Mouse (Mus musculus) CH12.LX (cell line): ENCODE results near the gene Spi1. TPM values are rescaled to one million over a fixed set of nuclear protein-coding genes. Genes with fewer than 3 reads are reported as not detected.

ENCODE experiments used
- DNase-seq: peaks from one replicate; pipeline ENCODE4 v3.0.0-alpha.2; 2013; ENCODE audit errors: extremely low read depth
- H3K27ac ChIP-seq: 2 replicates; pipeline ENCODE4 v1.5.1; 2012; ENCODE audit warnings: low read depth, mild to moderate bottlenecking, control low read depth, moderate library complexity; ENCODE audit not compliant: insufficient read depth
- H3K27me3 ChIP-seq: replicated peaks from 2 replicates; pipeline ENCODE3; 2012; ENCODE audit warnings: inconsistent platforms
- H3K36me3 ChIP-seq, 2 experiments: replicated peaks in 1 of 2; 2 replicates each; pipeline versions ENCODE3 to v1.6.1; 2012; ENCODE audit warnings: inconsistent platforms in 1 of 2, low read length in 1 of 2, mild to moderate bottlenecking in 1 of 2, mixed read lengths in 1 of 2, moderate library complexity in 1 of 2; ENCODE audit not compliant: control insufficient read depth in 1 of 2, insufficient read depth in 1 of 2
- H3K4me1 ChIP-seq, 2 experiments: 2 replicates each; pipeline ENCODE4 v1.6.1; 2012; ENCODE audit warnings: inconsistent platforms in 1 of 2, moderate library complexity in 1 of 2; ENCODE audit not compliant: insufficient read depth in 2 of 2, control insufficient read depth in 1 of 2
- H3K4me2 ChIP-seq: 2 replicates; pipeline ENCODE4 v1.6.1; 2012; ENCODE audit warnings: low read depth, mild to moderate bottlenecking, control low read depth; ENCODE audit not compliant: poor library complexity, insufficient read depth, severe bottlenecking
- H3K4me3 ChIP-seq, 3 experiments: fragments of 150-350 bp in 1 of 3; sonication (generic) in 1 of 3; replicated peaks in 1 of 3; 2 replicates each; pipeline versions ENCODE3 to v1.5.1; 2011 to 2012; ENCODE audit warnings: low read depth in 2 of 3, low read length in 2 of 3, mild to moderate bottlenecking in 2 of 3, moderate library complexity in 2 of 3, control low read depth in 1 of 3, improper control_type of control experiment in 1 of 3, inconsistent platforms in 1 of 3, mixed read lengths in 1 of 3; ENCODE audit not compliant: poor library complexity in 1 of 3
- H3K79me2 ChIP-seq: replicated peaks from 2 replicates; pipeline ENCODE4 v1.6.1; 2012; ENCODE audit warnings: mild to moderate bottlenecking, moderate library complexity; ENCODE audit not compliant: control insufficient read depth, poor library complexity, insufficient read depth, severe bottlenecking; ENCODE audit errors: extremely low read depth
- H3K9ac ChIP-seq: 2 replicates; pipeline ENCODE4 v1.6.1; 2012; ENCODE audit warnings: low read depth, mild to moderate bottlenecking, control low read depth, moderate library complexity; ENCODE audit not compliant: insufficient read depth
- H3K9me3 ChIP-seq: replicated peaks from 2 replicates; pipeline ENCODE3; 2012; ENCODE audit warnings: low read length, inconsistent platforms, mixed read lengths
- CHD1 ChIP-seq: IDR thresholded peaks from 2 replicates; pipeline ENCODE4 v1.6.1; 2012; ENCODE audit warnings: low read depth, low read length, improper control_type of control experiment, inconsistent platforms
- ELF1 ChIP-seq: IDR thresholded peaks from 2 replicates; pipeline ENCODE4 v1.6.1; 2014; ENCODE audit warnings: low read depth, mild to moderate bottlenecking, inconsistent platforms, low read length, improper control_type of control experiment
- EP300 ChIP-seq: IDR thresholded peaks from 2 replicates; pipeline ENCODE4 v1.6.1; 2011; ENCODE audit warnings: low read length, improper control_type of control experiment
- ETS1 ChIP-seq: conservative IDR thresholded peaks from 2 replicates; pipeline ENCODE4 v1.6.1; 2012; ENCODE audit warnings: low read depth, mild to moderate bottlenecking, inconsistent platforms, low read length, improper control_type of control experiment, moderate library complexity
- GABPA ChIP-seq: IDR thresholded peaks from 2 replicates; pipeline ENCODE4 v1.6.1; 2012; ENCODE audit warnings: low read depth, low read length, improper control_type of control experiment, inconsistent platforms; ENCODE audit not compliant: insufficient replicate concordance
- HCFC1 ChIP-seq: IDR thresholded peaks from 2 replicates; pipeline ENCODE4 v1.6.1; 2012; ENCODE audit warnings: low read depth, mild to moderate bottlenecking, inconsistent platforms, low read length, improper control_type of control experiment
- IRF4 ChIP-seq: IDR thresholded peaks from 2 replicates; pipeline ENCODE4 v1.6.1; 2014; ENCODE audit warnings: low read depth, mild to moderate bottlenecking, inconsistent platforms, low read length, improper control_type of control experiment
- JUN ChIP-seq: IDR thresholded peaks from 2 replicates; pipeline ENCODE4 v1.6.1; 2011; ENCODE audit warnings: low read depth, mild to moderate bottlenecking, low read length, improper control_type of control experiment, moderate library complexity; ENCODE audit not compliant: insufficient read depth
- NRF1 ChIP-seq: IDR thresholded peaks from 2 replicates; pipeline ENCODE4 v1.6.1; 2014; ENCODE audit warnings: low read depth, mild to moderate bottlenecking, inconsistent platforms, low read length, improper control_type of control experiment, moderate library complexity
- POLR2A ChIP-seq: IDR thresholded peaks from 2 replicates; pipeline ENCODE4 v1.6.1; 2011; ENCODE audit warnings: low read depth, mild to moderate bottlenecking, improper control_type of control experiment, low read length
- POLR2AphosphoS2 ChIP-seq: IDR thresholded peaks from 2 replicates; pipeline ENCODE4 v1.6.1; 2011; ENCODE audit warnings: low read depth, low read length, improper control_type of control experiment
- RAD21 ChIP-seq: IDR thresholded peaks from 2 replicates; pipeline ENCODE4 v1.6.1; 2011; ENCODE audit warnings: low read depth, mild to moderate bottlenecking, low read length, improper control_type of control experiment, moderate library complexity
- SMC3 ChIP-seq: IDR thresholded peaks from 2 replicates; pipeline ENCODE4 v1.6.1; 2011; ENCODE audit warnings: low read depth, low read length, improper control_type of control experiment
- TBP ChIP-seq: conservative IDR thresholded peaks from 2 replicates; pipeline ENCODE4 v1.6.1; 2011; ENCODE audit warnings: low read depth, low read length, improper control_type of control experiment
- UBTF ChIP-seq: IDR thresholded peaks from 2 replicates; pipeline ENCODE4 v1.6.1; 2012; ENCODE audit warnings: low read depth, mild to moderate bottlenecking, inconsistent platforms, low read length, improper control_type of control experiment, moderate library complexity
- USF1 ChIP-seq: IDR thresholded peaks from 2 replicates; pipeline ENCODE4 v1.6.1; 2014; ENCODE audit warnings: low read depth, mild to moderate bottlenecking, inconsistent platforms, low read length, improper control_type of control experiment
- dilution Hi-C: fragments of 300-500 bp; cut with MboI; formaldehyde crosslinking; loops from 2 replicates; pipeline ENCODE4 v1.14.3; 2020; ENCODE audit warnings: low sequenced_read_pairs; ENCODE audit not compliant: extremely low pct_unique_long_range_greater_than_20kb, extremely low pct_ligation_motif_present
- in situ Hi-C: fragments of 300-500 bp; cut with MboI; formaldehyde crosslinking; loops from 3 replicates; pipeline ENCODE4 v1.14.3; 2019; ENCODE audit warnings: low sequenced_read_pairs, low pct_ligation_motif_present, low pct_unique_long_range_greater_than_20kb, mixed read lengths
- polyA plus RNA-seq: library from polyadenylated mRNA; unstranded; fragments of >175 nt; gene quantifications from 2 replicates; pipeline ENCODE4 v1.2.1, GENCODE M21; 2012; ENCODE audit warnings: low read depth; ENCODE audit not compliant: insufficient read length
- total RNA-seq, 2 experiments: library from RNA; depleted of rRNA; stranded (reverse); fragments of 300-350 nt in 1 of 2; fragments of >200 nt in 1 of 2; gene quantifications; 2 replicates each; pipeline ENCODE4 v1.2.3; 2012 to 2014

The Spi1 gene
- total and polyA plus RNA-seq, 3 experiments, result 24.7 to 45.7 (median 42.6) TPM

- DNase-seq, result no peak
- dilution Hi-C loops (no loop called here), in situ Hi-C loops (no loop called here)
- H3K9ac ChIP-seq, result no peak overlapping the region
- H3K4me2 ChIP-seq, result no peak overlapping the region
- H3K27ac ChIP-seq, result no peak overlapping the region
- no peaks in the 10 kb centered on the region for H3K27me3 ChIP-seq
- no peaks in the 10 kb centered on the region for H3K79me2 ChIP-seq
- peaks cover 19 to 40% of the 10 kb centered on the region in 2 experiments for H3K36me3 ChIP-seq
- peaks cover 20 to 35% of the 10 kb centered on the region in 2 experiments for H3K4me1 ChIP-seq
- H3K4me3 ChIP-seq, result no peak overlapping the region
- H3K9me3 ChIP-seq, result no peaks in the 10 kb centered on the region
- TF ChIP-seq NRF1 (no peak), RAD21 (no peak), IRF4 (no peak), POLR2A (no peak), JUN (no peak), ETS1 (no peak), ELF1 (no peak), USF1 (no peak), HCFC1 (no peak), CHD1 (no peak), EP300 (no peak), SMC3 (no peak)
Observed at GRCm38 (mm10) chr2:91068872-91069165, 13.4 kb upstream of the Spi1 start.

- H3K36me3 ChIP-seq, result peaks cover 13 to 34% of the 10 kb centered on the region in 2 experiments
- in situ Hi-C loops, result no loop called here
- no peaks in the 10 kb centered on the region for H3K9me3 ChIP-seq
- no peaks in the 10 kb centered on the region for H3K27me3 ChIP-seq
- TF ChIP-seq NRF1 (no peak), EP300 (no peak), ETS1 (no peak), ELF1 (no peak), GABPA (no peak), POLR2AphosphoS2 (no peak), CHD1 (no peak), UBTF (no peak), TBP (no peak)
- peak overlapping the region; percentile 54 for H3K9ac ChIP-seq
- H3K4me2 ChIP-seq, result peak overlapping the region; percentile 52
- no peak overlapping the region for H3K27ac ChIP-seq
- H3K4me3 ChIP-seq, result peak overlapping the region; percentile 71 to 89 (median 75)
- no peak for DNase-seq
- H3K79me2 ChIP-seq, result no peaks in the 10 kb centered on the region
- dilution Hi-C loops, result no loop called here
- peaks cover 20 to 35% of the 10 kb centered on the region in 2 experiments for H3K4me1 ChIP-seq
Observed at GRCm38 (mm10) chr2:91069306-91070000, 12.7 kb upstream of the Spi1 start.
